Mouse (Mus musculus): Measurements from ENCODE around the gene Wdr91. TPM values are rescaled to one million over a fixed set of nuclear protein-coding genes. Genes with fewer than 3 reads are reported as not detected.

Wdr91 gene
- polyA plus RNA-seq (2014; fragmentation: Nextera tagmentation; extraction: Ambion mirVana), result 9.7 and 10.7 TPM in 2 replicates

GRCm38 (mm10) chr6:34910371-34911219, at the start of gene Wdr91:
Wdr91 (minus strand) TSS chr6:34910876.
- Histone ChIP-seq H3K9ac (replicated peaks; ENCODE audit: low read depth, low read length) (peak within 1 kb of the TSS; percentile 42; the same call in 1 of the 2 replicates), H3K4me3 (ENCODE audit: low read depth, low read length) (peak within 1 kb of the TSS; percentile 68), H3K27ac (ENCODE audit: low read length) (peak within 1 kb of the TSS; percentile 71), H3K9me3 (ENCODE audit: control insufficient read depth, low read depth, low read length) (no peaks in the 10 kb centered on the region), H3K36me3 (ENCODE audit: control insufficient read depth, insufficient read depth, low read length) (peaks cover 12% of the 10 kb centered on the region), H3K4me1 (ENCODE audit: control insufficient read depth, insufficient read depth, low read length) (peaks cover 4% of the 10 kb centered on the region; the same call in 1 of the 2 replicates), H3K4me2 (replicated peaks; ENCODE audit: low read depth, low read length) (peak within 1 kb of the TSS; percentile 78), H3K27me3 (ENCODE audit: control insufficient read depth, insufficient read depth, low read length) (no peaks in the 10 kb centered on the region)
- WGBS, result under 1% methylated on average over 64 of the region's 64 CpGs
- peak; percentile 91 for ATAC-seq (ENCODE audit: insufficient number of reproducible peaks, insufficient read depth, low FRiP score, low read depth)

- Histone ChIP-seq H3K9me3 (ENCODE audit: control insufficient read depth, low read depth, low read length) (no peaks in the 10 kb centered on the region), H3K36me3 (ENCODE audit: control insufficient read depth, insufficient read depth, low read length) (no peaks in the 10 kb centered on the region), H3K4me3 (ENCODE audit: low read depth, low read length) (no peak overlapping the region), H3K4me1 (ENCODE audit: control insufficient read depth, insufficient read depth, low read length) (no peaks in the 10 kb centered on the region), H3K27me3 (ENCODE audit: control insufficient read depth, insufficient read depth, low read length) (no peaks in the 10 kb centered on the region), H3K4me2 (replicated peaks; ENCODE audit: low read depth, low read length) (no peak overlapping the region), H3K9ac (replicated peaks; ENCODE audit: low read depth, low read length) (no peak overlapping the region), H3K27ac (ENCODE audit: low read length) (no peak overlapping the region)
- WGBS, result 88% methylated on average over 7 of the region's 7 CpGs
- no peak for ATAC-seq (ENCODE audit: insufficient number of reproducible peaks, insufficient read depth, low FRiP score, low read depth)
These were observed 48.5 kb upstream of the Wdr91 start for GRCm38 (mm10) chr6:34959131-34959530.

- no peak overlapping the region for H3K4me3 ChIP-seq (ENCODE audit: low read depth, low read length)
- no peaks in the 10 kb centered on the region for H3K9me3 ChIP-seq (ENCODE audit: control insufficient read depth, low read depth, low read length)
- no peak for ATAC-seq (ENCODE audit: insufficient number of reproducible peaks, insufficient read depth, low FRiP score, low read depth)
- no peaks in the 10 kb centered on the region for H3K4me1 ChIP-seq (ENCODE audit: control insufficient read depth, insufficient read depth, low read length)
- H3K9ac ChIP-seq (replicated peaks; ENCODE audit: low read depth, low read length), result no peak overlapping the region
- H3K27me3 ChIP-seq (ENCODE audit: control insufficient read depth, insufficient read depth, low read length), result no peaks in the 10 kb centered on the region
- 39% methylated on average over 8 of the region's 8 CpGs for WGBS
- no peak overlapping the region for H3K27ac ChIP-seq (ENCODE audit: low read length)
- H3K4me2 ChIP-seq (replicated peaks; ENCODE audit: low read depth, low read length), result peak overlapping the region; percentile 8; the same call in 1 of the 2 replicates
- H3K36me3 ChIP-seq (ENCODE audit: control insufficient read depth, insufficient read depth, low read length), result no peaks in the 10 kb centered on the region
These were observed 45.2 kb upstream of the Wdr91 start for GRCm38 (mm10) chr6:34955862-34956241.

- Histone ChIP-seq H3K36me3 (ENCODE audit: control insufficient read depth, insufficient read depth, low read length) (no peaks in the 10 kb centered on the region), H3K9ac (replicated peaks; ENCODE audit: low read depth, low read length) (no peak overlapping the region), H3K4me2 (replicated peaks; ENCODE audit: low read depth, low read length) (peak overlapping the region; percentile 8), H3K9me3 (ENCODE audit: control insufficient read depth, low read depth, low read length) (no peaks in the 10 kb centered on the region), H3K4me3 (ENCODE audit: low read depth, low read length) (no peak overlapping the region), H3K4me1 (ENCODE audit: control insufficient read depth, insufficient read depth, low read length) (no peaks in the 10 kb centered on the region), H3K27me3 (ENCODE audit: control insufficient read depth, insufficient read depth, low read length) (no peaks in the 10 kb centered on the region), H3K27ac (ENCODE audit: low read length) (no peak overlapping the region)
- ATAC-seq (ENCODE audit: insufficient number of reproducible peaks, insufficient read depth, low FRiP score, low read depth), result no peak
- WGBS, result 49% methylated on average over 18 of the region's 18 CpGs
These were observed 44.5 kb upstream of the Wdr91 start for GRCm38 (mm10) chr6:34954926-34955861.

- Histone ChIP-seq H3K4me1 (ENCODE audit: control insufficient read depth, insufficient read depth, low read length) (no peaks in the 10 kb centered on the region), H3K4me3 (ENCODE audit: low read depth, low read length) (no peak overlapping the region), H3K27me3 (ENCODE audit: control insufficient read depth, insufficient read depth, low read length) (no peaks in the 10 kb centered on the region), H3K4me2 (replicated peaks; ENCODE audit: low read depth, low read length) (no peak overlapping the region), H3K9ac (replicated peaks; ENCODE audit: low read depth, low read length) (no peak overlapping the region), H3K36me3 (ENCODE audit: control insufficient read depth, insufficient read depth, low read length) (no peaks in the 10 kb centered on the region), H3K9me3 (ENCODE audit: control insufficient read depth, low read depth, low read length) (no peaks in the 10 kb centered on the region), H3K27ac (ENCODE audit: low read length) (no peak overlapping the region)
- no peak for ATAC-seq (ENCODE audit: insufficient number of reproducible peaks, insufficient read depth, low FRiP score, low read depth)
- 57% methylated on average over 7 of the region's 7 CpGs for WGBS
These were observed 41.4 kb upstream of the Wdr91 start for GRCm38 (mm10) chr6:34951956-34952667.

- no peak overlapping the region for H3K9ac ChIP-seq (replicated peaks; ENCODE audit: low read depth, low read length)
- ATAC-seq (ENCODE audit: insufficient number of reproducible peaks, insufficient read depth, low FRiP score, low read depth), result no peak
- H3K27ac ChIP-seq (ENCODE audit: low read length), result no peak overlapping the region
- no peaks in the 10 kb centered on the region for H3K9me3 ChIP-seq (ENCODE audit: control insufficient read depth, low read depth, low read length)
- no peaks in the 10 kb centered on the region for H3K4me1 ChIP-seq (ENCODE audit: control insufficient read depth, insufficient read depth, low read length)
- H3K27me3 ChIP-seq (ENCODE audit: control insufficient read depth, insufficient read depth, low read length), result no peaks in the 10 kb centered on the region
- no peaks in the 10 kb centered on the region for H3K36me3 ChIP-seq (ENCODE audit: control insufficient read depth, insufficient read depth, low read length)
- 84% methylated on average over 7 of the region's 7 CpGs for WGBS
- H3K4me2 ChIP-seq (replicated peaks; ENCODE audit: low read depth, low read length), result no peak overlapping the region
- no peak overlapping the region for H3K4me3 ChIP-seq (ENCODE audit: low read depth, low read length)
These were observed 40.8 kb upstream of the Wdr91 start for GRCm38 (mm10) chr6:34951518-34951917.

- 21% methylated on average over 11 of the region's 11 CpGs for WGBS
- no peaks in the 10 kb centered on the region for H3K9me3 ChIP-seq (ENCODE audit: control insufficient read depth, low read depth, low read length)
- H3K27me3 ChIP-seq (ENCODE audit: control insufficient read depth, insufficient read depth, low read length), result no peaks in the 10 kb centered on the region
- H3K27ac ChIP-seq (ENCODE audit: low read length), result no peak overlapping the region
- no peaks in the 10 kb centered on the region for H3K36me3 ChIP-seq (ENCODE audit: control insufficient read depth, insufficient read depth, low read length)
- no peaks in the 10 kb centered on the region for H3K4me1 ChIP-seq (ENCODE audit: control insufficient read depth, insufficient read depth, low read length)
- peak overlapping the region; percentile 29 for H3K4me2 ChIP-seq (replicated peaks; ENCODE audit: low read depth, low read length)
- no peak overlapping the region for H3K9ac ChIP-seq (replicated peaks; ENCODE audit: low read depth, low read length)
- H3K4me3 ChIP-seq (ENCODE audit: low read depth, low read length), result no peak overlapping the region
- no peak for ATAC-seq (ENCODE audit: insufficient number of reproducible peaks, insufficient read depth, low FRiP score, low read depth)
These were observed 37.8 kb upstream of the Wdr91 start for GRCm38 (mm10) chr6:34948461-34948860.
